Mouse (Mus musculus) kidney, adult 2 months (tissue): ENCODE results near the gene Lpcat1.

ENCODE experiments used
- CTCF ChIP-seq: fragments of 200-500 bp; conservative IDR thresholded peaks from 2 replicates; pipeline ENCODE4 v1.5.1; 2011; ENCODE audit warnings: low read depth, mild to moderate bottlenecking, control low read depth, low read length, moderate library complexity, mixed read lengths; ENCODE audit not compliant: insufficient read depth, insufficient read length
- POLR2A ChIP-seq: fragments of 200-500 bp; IDR thresholded peaks from one replicate; pipeline ENCODE4 v1.6.1; 2011; ENCODE audit warnings: low read depth, low read length, control low read depth

DNA sequence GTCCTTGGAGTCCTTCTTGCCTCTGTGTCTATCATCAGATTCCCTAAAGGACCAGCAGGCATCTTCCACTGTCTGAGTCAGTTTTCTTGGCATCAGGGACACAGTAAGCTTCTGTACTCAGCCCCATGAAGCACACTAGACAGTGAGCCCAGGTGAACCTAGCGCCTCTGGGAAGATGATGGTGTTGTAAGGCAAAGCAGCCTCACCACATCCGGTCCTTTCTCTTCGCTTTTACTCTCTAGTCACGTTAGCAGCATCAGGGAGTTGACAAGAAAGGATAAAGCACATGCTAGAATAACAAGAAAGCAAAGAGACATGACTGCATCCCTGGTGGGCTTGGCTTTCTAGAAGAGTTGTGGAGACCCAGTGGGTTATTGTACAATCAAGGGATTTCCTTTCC lies 26.2 kb downstream of the Lpcat1 start:
- TF ChIP-seq CTCF (no peak), POLR2A (no peak)
